Mouse (Mus musculus) MEL (cell line): ENCODE data around the gene Enc1. TPM values are rescaled to one million over a fixed set of nuclear protein-coding genes. Genes with fewer than 3 reads are reported as not detected.

ENCODE experiments used
- DNase-seq: peaks from one replicate; pipeline ENCODE4 v3.0.0; 2011; ENCODE audit warnings: low read depth, low spot score
- H3K27ac ChIP-seq: 2 replicates; pipeline ENCODE4 v1.5.1; 2012; ENCODE audit warnings: low read depth, mild to moderate bottlenecking, control low read depth, low read length, moderate library complexity; ENCODE audit not compliant: control insufficient read depth
- H3K27me3 ChIP-seq, 2 experiments: fragments of 150-350 bp in 1 of 2; sonication (generic) in 1 of 2; 2 replicates each; pipeline ENCODE4 v1.6.1; 2012; ENCODE audit warnings: low read length in 2 of 2, mild to moderate bottlenecking in 2 of 2, improper control_type of control experiment in 1 of 2, moderate library complexity in 1 of 2; ENCODE audit not compliant: insufficient read depth in 2 of 2, control insufficient read depth in 1 of 2
- H3K36me3 ChIP-seq, 2 experiments: 2 replicates each; pipeline ENCODE4 v1.6.1; 2012 to 2014; ENCODE audit warnings: low read length in 2 of 2, improper control_type of control experiment in 1 of 2, inconsistent platforms in 1 of 2, mild to moderate bottlenecking in 1 of 2; ENCODE audit not compliant: insufficient read depth in 2 of 2, control insufficient read depth in 1 of 2
- H3K4me1 ChIP-seq, 2 experiments: fragments of 150-350 bp in 1 of 2; sonication (generic) in 1 of 2; 2 replicates each; pipeline ENCODE4 v1.6.1; 2012; ENCODE audit warnings: low read length in 2 of 2, improper control_type of control experiment in 1 of 2, mild to moderate bottlenecking in 1 of 2; ENCODE audit not compliant: insufficient read depth in 2 of 2, control insufficient read depth in 1 of 2
- H3K4me3 ChIP-seq, 2 experiments: fragments of 150-350 bp in 1 of 2; sonication (generic) in 1 of 2; 2 replicates each; pipeline ENCODE4 v1.5.1; 2012; ENCODE audit warnings: low read depth in 2 of 2, low read length in 2 of 2, mild to moderate bottlenecking in 2 of 2, moderate library complexity in 2 of 2, control low read depth in 1 of 2, improper control_type of control experiment in 1 of 2; ENCODE audit not compliant: control insufficient read depth in 1 of 2, insufficient read depth in 1 of 2
- H3K79me2 ChIP-seq: 2 replicates; pipeline ENCODE4 v1.6.1; 2012; ENCODE audit warnings: mild to moderate bottlenecking, low read length, moderate library complexity; ENCODE audit not compliant: control insufficient read depth, poor library complexity, insufficient read depth
- H3K9ac ChIP-seq: 2 replicates; pipeline ENCODE4 v1.6.1; 2012; ENCODE audit warnings: low read depth, mild to moderate bottlenecking, control low read depth, low read length, moderate library complexity; ENCODE audit not compliant: control insufficient read depth, poor library complexity, severe bottlenecking
- H3K9me3 ChIP-seq: fragments of 150-350 bp; sonication (generic); replicated peaks from 2 replicates; pipeline ENCODE4 v1.6.1; 2012; ENCODE audit warnings: mild to moderate bottlenecking, low read length, improper control_type of control experiment, moderate library complexity; ENCODE audit not compliant: insufficient read depth
- CHD2 ChIP-seq: IDR thresholded peaks from 2 replicates; pipeline ENCODE4 v1.6.1; 2011; ENCODE audit warnings: low read length, improper control_type of control experiment
- CTCF ChIP-seq, 3 experiments: IDR thresholded peaks in 2 of 3; conservative IDR thresholded peaks in 1 of 3; 2 replicates each; pipeline ENCODE4 v1.5.1; 2011 to 2012; ENCODE audit warnings: low read length in 3 of 3, low read depth in 2 of 3, mild to moderate bottlenecking in 2 of 3, improper control_type of control experiment in 1 of 3, inconsistent platforms in 1 of 3, mixed read lengths in 1 of 3, moderate library complexity in 1 of 3; ENCODE audit not compliant: control insufficient read depth in 1 of 3, insufficient read depth in 1 of 3, poor library complexity in 1 of 3, severe bottlenecking in 1 of 3
- ELF1 ChIP-seq: IDR thresholded peaks from 2 replicates; pipeline ENCODE4 v1.6.1; 2014; ENCODE audit warnings: low read depth, mild to moderate bottlenecking, inconsistent platforms, low read length, improper control_type of control experiment, moderate library complexity
- ETS1 ChIP-seq: IDR thresholded peaks from 2 replicates; pipeline ENCODE4 v1.6.1; 2012; ENCODE audit warnings: low read depth, mild to moderate bottlenecking, inconsistent platforms, low read length, improper control_type of control experiment, moderate library complexity
- GABPA ChIP-seq: IDR thresholded peaks from 2 replicates; pipeline ENCODE4 v1.6.1; 2012; ENCODE audit warnings: low read depth, mild to moderate bottlenecking, inconsistent platforms, low read length, improper control_type of control experiment, moderate library complexity
- GATA1 ChIP-seq: IDR thresholded peaks from 2 replicates; pipeline ENCODE4 v1.6.1; 2011; ENCODE audit warnings: low read depth, low read length, improper control_type of control experiment
- KAT2A ChIP-seq: conservative IDR thresholded peaks from 2 replicates; pipeline ENCODE4 v1.6.1; 2012; ENCODE audit warnings: low read depth, low read length, improper control_type of control experiment, inconsistent platforms
- MAX ChIP-seq: IDR thresholded peaks from 2 replicates; pipeline ENCODE4 v1.6.1; 2011; ENCODE audit warnings: low read length, improper control_type of control experiment
- MEF2A ChIP-seq: IDR thresholded peaks from 2 replicates; pipeline ENCODE4 v1.6.1; 2014; ENCODE audit warnings: low read depth, mild to moderate bottlenecking, inconsistent platforms, low read length, improper control_type of control experiment; ENCODE audit not compliant: poor library complexity, insufficient replicate concordance, severe bottlenecking; ENCODE audit errors: extremely low read depth
- MXI1 ChIP-seq: IDR thresholded peaks from 2 replicates; pipeline ENCODE4 v1.6.1; 2011; ENCODE audit warnings: mild to moderate bottlenecking, low read depth, low read length, improper control_type of control experiment
- MYC ChIP-seq: IDR thresholded peaks from 2 replicates; pipeline ENCODE4 v1.6.1; 2011; ENCODE audit warnings: low read depth, mild to moderate bottlenecking, low read length, improper control_type of control experiment, moderate library complexity
- NRF1 ChIP-seq: IDR thresholded peaks from 2 replicates; pipeline ENCODE4 v1.6.1; 2014; ENCODE audit warnings: low read depth, mild to moderate bottlenecking, inconsistent platforms, low read length, improper control_type of control experiment, moderate library complexity; ENCODE audit not compliant: poor library complexity, insufficient read depth, severe bottlenecking
- POLR2AphosphoS5 ChIP-seq: IDR thresholded peaks from 2 replicates; pipeline ENCODE4 v1.6.1; 2012; ENCODE audit warnings: low read depth, borderline replicate concordance, mild to moderate bottlenecking, inconsistent platforms, low read length, moderate library complexity, mixed read lengths
- RAD21 ChIP-seq: IDR thresholded peaks from 2 replicates; pipeline ENCODE4 v1.6.1; 2011; ENCODE audit warnings: mild to moderate bottlenecking, low read depth, low read length, improper control_type of control experiment
- TAL1 ChIP-seq: IDR thresholded peaks from 2 replicates; pipeline ENCODE4 v1.6.1; 2012; ENCODE audit warnings: mild to moderate bottlenecking, inconsistent platforms, low read length, moderate library complexity, mixed read lengths
- TBP ChIP-seq: IDR thresholded peaks from 2 replicates; pipeline ENCODE4 v1.8.0; 2011; ENCODE audit warnings: low read depth, low read length, improper control_type of control experiment
- UBTF ChIP-seq: IDR thresholded peaks from 2 replicates; pipeline ENCODE4 v1.6.1; 2012; ENCODE audit warnings: low read depth, mild to moderate bottlenecking, inconsistent platforms, low read length, improper control_type of control experiment, moderate library complexity, borderline replicate concordance; ENCODE audit not compliant: insufficient read depth
- USF1 ChIP-seq: IDR thresholded peaks from 2 replicates; pipeline ENCODE4 v1.6.1; 2014; ENCODE audit warnings: low read depth, mild to moderate bottlenecking, inconsistent platforms, low read length, improper control_type of control experiment, moderate library complexity
- USF2 ChIP-seq, 2 experiments: IDR thresholded peaks; 2 replicates each; pipeline ENCODE4 v1.6.1; 2011 to 2012; ENCODE audit warnings: improper control_type of control experiment in 2 of 2, low read length in 2 of 2, borderline replicate concordance in 1 of 2, inconsistent platforms in 1 of 2, low read depth in 1 of 2, mild to moderate bottlenecking in 1 of 2; ENCODE audit not compliant: insufficient read depth in 1 of 2
- ZKSCAN1 ChIP-seq: IDR thresholded peaks from 2 replicates; pipeline ENCODE4 v1.6.1; 2012; ENCODE audit warnings: low read depth, mild to moderate bottlenecking, inconsistent platforms, low read length, improper control_type of control experiment, moderate library complexity
- ZMIZ1 ChIP-seq: IDR thresholded peaks from 2 replicates; pipeline ENCODE4 v1.6.1; 2012; ENCODE audit warnings: low read depth, mild to moderate bottlenecking, inconsistent platforms, low read length, improper control_type of control experiment, moderate library complexity
- polyA plus RNA-seq, 2 experiments: library from polyadenylated mRNA; stranded (reverse) in 1 of 2; unstranded in 1 of 2; fragments of >175 nt in 1 of 2; fragments of >200 nt in 1 of 2; gene quantifications; 2 replicates each; pipeline versions ENCODE4 v1.2.1 to v1.2.4; 2012; ENCODE audit warnings: low replicate concordance in 2 of 2, low read depth in 1 of 2; ENCODE audit not compliant: insufficient read length in 2 of 2, insufficient read depth in 1 of 2, missing spikeins in 1 of 2
- total RNA-seq: library from RNA; depleted of rRNA; stranded (reverse); fragments of 300-350 nt; gene quantifications from 2 replicates; pipeline ENCODE4 v1.2.3, GENCODE M21; 2012

Enc1 gene
- total and polyA plus RNA-seq, 3 experiments, result not detected

DNA sequence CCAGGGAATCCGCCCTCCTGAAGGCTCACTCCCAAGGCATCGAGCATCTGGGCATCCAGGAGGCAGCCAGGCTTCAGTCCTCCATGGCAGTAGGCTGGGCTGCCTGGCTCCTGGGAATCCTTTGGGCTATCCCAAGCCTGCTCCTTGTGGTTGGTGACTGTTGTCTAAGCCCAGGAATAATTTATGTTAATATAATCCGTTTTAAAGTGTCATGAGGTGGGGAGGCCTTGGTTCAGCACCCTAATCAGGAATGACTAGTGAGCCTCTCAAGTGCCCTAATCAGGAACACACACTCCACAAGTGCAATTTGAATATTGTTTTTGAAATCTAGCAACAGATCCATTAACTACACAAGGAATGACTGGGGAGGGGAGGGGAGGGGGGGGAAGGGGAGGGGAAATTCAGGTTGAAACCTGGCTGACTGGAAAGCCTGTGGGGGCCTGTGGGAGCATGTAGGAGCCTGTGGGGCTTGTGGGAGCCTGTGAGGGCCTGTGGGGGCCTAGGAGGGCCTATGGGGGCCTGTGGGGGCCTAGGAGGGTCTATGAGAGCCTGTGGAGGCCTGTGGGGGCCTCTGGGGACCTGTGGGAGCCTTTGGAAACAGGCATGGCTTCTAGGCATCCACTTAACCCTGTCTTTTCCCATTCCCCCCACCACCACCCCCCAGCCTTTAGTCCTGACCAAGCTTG is 26.2 kb upstream of the Enc1 start:
- no peaks in the 10 kb centered on the region; a peak in 1 of 4 replicates for H3K27me3 ChIP-seq
- TF ChIP-seq MXI1 (no peak), POLR2AphosphoS5 (no peak), RAD21 (no peak), USF2 (IDR thresholded peaks at IDR 0.05; ENCODE audit: borderline replicate concordance in 1 of 2, insufficient read depth in 1 of 2, low read depth in 1 of 2, low read length in 2 of 2) (no peak), ZKSCAN1 (no peak), ELF1 (no peak), TAL1 (no peak), ETS1 (no peak), UBTF (no peak)
- no peak overlapping the region for H3K27ac ChIP-seq
- no peaks in the 10 kb centered on the region for H3K36me3 ChIP-seq
- H3K4me1 ChIP-seq, result no peaks in the 10 kb centered on the region
- DNase-seq, result no peak
- H3K9me3 ChIP-seq, result no peaks in the 10 kb centered on the region
- no peak overlapping the region for H3K9ac ChIP-seq
- H3K79me2 ChIP-seq, result no peaks in the 10 kb centered on the region
- H3K4me3 ChIP-seq, result no peak overlapping the region

DNA sequence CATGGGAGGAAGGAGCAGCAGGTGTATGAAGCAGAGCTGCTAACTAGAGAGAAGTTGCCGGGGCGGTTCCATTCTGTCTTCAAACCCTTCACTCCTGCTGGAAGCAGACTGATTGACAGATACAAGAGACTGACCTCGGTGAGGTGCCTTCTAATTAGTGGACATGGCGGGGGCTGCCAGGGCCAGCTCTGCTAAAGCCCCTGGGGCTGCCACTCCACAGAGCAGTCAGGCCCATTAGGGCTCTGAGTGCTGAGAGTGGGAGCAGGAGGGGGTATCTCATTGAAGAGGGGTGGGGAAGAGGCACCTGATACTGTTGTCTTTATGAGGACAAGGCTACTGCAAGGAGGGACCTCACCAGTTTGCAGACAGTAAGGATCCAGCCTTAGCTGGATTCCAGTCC is 25.3 kb upstream of the Enc1 start:
- H3K9ac ChIP-seq, result no peak overlapping the region
- no peaks in the 10 kb centered on the region for H3K4me1 ChIP-seq
- H3K27ac ChIP-seq, result no peak overlapping the region
- no peak for TF ChIP-seq GATA1
- TF ChIP-seq GABPA, result no peak
- no peak for TF ChIP-seq MAX
- TF ChIP-seq USF1, result no peak
- no peak for TF ChIP-seq CTCF (IDR thresholded peaks at IDR 0.05 in 2 of 3, conservative IDR thresholded peaks at IDR 0.05 in 1 of 3; ENCODE audit: control insufficient read depth in 1 of 3, insufficient read depth in 1 of 3, low read depth in 2 of 3, low read length in 3 of 3, poor library complexity in 1 of 3, severe bottlenecking in 1 of 3)
- no peak for TF ChIP-seq TBP
- TF ChIP-seq RAD21, result no peak
- TF ChIP-seq KAT2A, result no peak
- TF ChIP-seq ELF1, result no peak
- no peak for TF ChIP-seq ZMIZ1
- TF ChIP-seq NRF1, result no peak
- TF ChIP-seq USF2 (IDR thresholded peaks at IDR 0.05; ENCODE audit: borderline replicate concordance in 1 of 2, insufficient read depth in 1 of 2, low read depth in 1 of 2, low read length in 2 of 2), result no peak
- TF ChIP-seq MYC, result no peak
- no peak for TF ChIP-seq CHD2
- no peak for TF ChIP-seq TAL1
- no peak for TF ChIP-seq MEF2A
- no peaks in the 10 kb centered on the region for H3K9me3 ChIP-seq
- no peaks in the 10 kb centered on the region; a peak in 1 of 4 replicates for H3K27me3 ChIP-seq
- H3K36me3 ChIP-seq, result no peaks in the 10 kb centered on the region
- no peaks in the 10 kb centered on the region for H3K79me2 ChIP-seq
- no peak overlapping the region for H3K4me3 ChIP-seq
- no peak for DNase-seq
